Mouse (Mus musculus) limb, embryonic 14.5 days (tissue): Measurements from ENCODE around the gene Cers6. TPM values are rescaled to one million over a fixed set of nuclear protein-coding genes. Genes with fewer than 3 reads are reported as not detected.

Experiments
- ATAC-seq: fragments of 200-750 bp; cut with Nextera tagmentation; 2 replicates; pipeline ENCODE4 v1.8.0; 2017; ENCODE audit warnings: low read depth, moderate number of reproducible peaks, moderate TSS enrichment; ENCODE audit not compliant: low FRiP score
- DNase-seq: peaks from one replicate; pipeline ENCODE4 v3.0.0-alpha.2; 2015; ENCODE audit warnings: low spot score
- H3K27ac ChIP-seq: fragments of 300-500 bp; sonication (generic); replicated peaks from 2 replicates; pipeline ENCODE4 v1.5.1; 2014; ENCODE audit warnings: low read depth, mild to moderate bottlenecking, low read length, moderate library complexity, mixed read lengths
- H3K27me3 ChIP-seq: fragments of 300-500 bp; sonication (generic); 2 replicates; pipeline ENCODE4 v1.6.1; 2014; ENCODE audit warnings: low read length, mixed read lengths; ENCODE audit not compliant: control insufficient read depth, insufficient read depth
- H3K36me3 ChIP-seq: fragments of 300-500 bp; sonication (generic); 2 replicates; pipeline ENCODE4 v1.6.1; 2014; ENCODE audit warnings: mild to moderate bottlenecking, low read length, moderate library complexity, mixed read lengths; ENCODE audit not compliant: control insufficient read depth, insufficient read depth
- H3K4me1 ChIP-seq: fragments of 300-500 bp; sonication (generic); 2 replicates; pipeline ENCODE4 v1.6.1; 2014; ENCODE audit warnings: antibody characterized with exemption, low read length, mixed read lengths; ENCODE audit not compliant: control insufficient read depth, insufficient read depth
- H3K4me2 ChIP-seq: fragments of 300-500 bp; sonication (generic); replicated peaks from 2 replicates; pipeline ENCODE4 v1.6.1; 2014; ENCODE audit warnings: low read depth, mild to moderate bottlenecking, low read length, moderate library complexity; ENCODE audit not compliant: severe bottlenecking
- H3K4me3 ChIP-seq: fragments of 300-500 bp; sonication (generic); replicated peaks from 2 replicates; pipeline ENCODE4 v1.5.1; 2014; ENCODE audit warnings: low read length
- H3K9ac ChIP-seq: fragments of 300-500 bp; sonication (generic); 2 replicates; pipeline ENCODE4 v1.6.1; 2014; ENCODE audit warnings: mild to moderate bottlenecking, low read depth, low read length, moderate library complexity; ENCODE audit not compliant: severe bottlenecking
- H3K9me3 ChIP-seq: fragments of 300-500 bp; sonication (generic); 2 replicates; pipeline ENCODE4 v1.6.1; 2016; ENCODE audit warnings: low read length; ENCODE audit not compliant: control insufficient read depth
- POLR2A ChIP-seq: fragments of 200-500 bp; IDR thresholded peaks from 2 replicates; pipeline ENCODE4 v1.8.0; 2012; ENCODE audit warnings: inconsistent platforms, mild to moderate bottlenecking, moderate library complexity, borderline replicate concordance; ENCODE audit not compliant: insufficient read depth, insufficient read length; ENCODE audit errors: extremely low read depth
- WGBS: fragments of 180-500 bp; shearing (Covaris S2); extraction: QIAGEN DNeasy Blood & Tissue Kit; methylation state at CpG from one replicate; pipeline ENCODE4 v1.1.7; 2014; 5-methylcytosine and 5-hydroxymethylcytosine counted together
- polyA plus RNA-seq, 2 experiments: library from polyadenylated mRNA; depleted of rRNA in 1 of 2; stranded (reverse) in 1 of 2; unstranded in 1 of 2; fragments of >200 nt; fragmentation: Nextera tagmentation in 1 of 2; extraction: Ambion mirVana in 1 of 2; gene quantifications; 2 replicates each; pipeline versions ENCODE4 v1.2.1 to v1.2.3; 2012 to 2014

The Cers6 gene
- polyA plus RNA-seq, 2 experiments, result 10.7 to 30.9 TPM

DNA sequence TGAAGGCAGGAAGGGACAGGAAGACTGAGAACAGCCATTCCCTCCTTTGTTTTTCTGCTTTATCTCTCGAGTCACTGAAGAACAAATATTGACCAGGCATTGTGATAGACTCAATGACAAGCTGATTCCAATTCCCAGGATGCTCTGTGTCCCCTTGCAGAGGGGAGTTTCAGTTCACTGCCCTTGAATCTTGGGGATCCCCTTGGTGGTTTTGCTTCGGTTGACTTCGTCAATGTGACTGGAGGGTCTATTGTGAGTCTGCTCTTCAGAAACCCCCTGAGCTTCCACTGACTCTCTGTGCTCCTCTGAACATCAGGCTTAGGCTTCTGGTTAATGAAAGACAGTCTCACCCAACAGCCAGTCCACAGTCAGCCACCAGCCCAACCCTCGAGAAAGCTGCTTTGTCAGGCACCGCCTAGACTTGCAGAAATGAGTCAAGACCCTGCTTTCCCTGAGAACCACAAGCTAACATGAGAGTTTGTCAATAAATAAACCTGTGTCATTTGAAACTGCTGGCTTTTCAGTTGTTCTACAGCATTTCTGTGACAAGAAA lies 271.3 kb downstream of the Cers6 start:
- Histone ChIP-seq H3K9me3 (no peaks in the 10 kb centered on the region), H3K27ac (no peak overlapping the region), H3K4me3 (no peak overlapping the region), H3K4me1 (0 out of 2 replicates have a peak, but pooled peaks cover 5% of the 10 kb centered on the region), H3K4me2 (no peak overlapping the region), H3K36me3 (no peaks in the 10 kb centered on the region), H3K9ac (no peak overlapping the region), H3K27me3 (no peaks in the 10 kb centered on the region)
- ATAC-seq, result no peak
- DNase-seq, result no peak
- WGBS, result 77% methylated on average over 5 of the region's 5 CpGs
- no peak for TF ChIP-seq POLR2A

DNA sequence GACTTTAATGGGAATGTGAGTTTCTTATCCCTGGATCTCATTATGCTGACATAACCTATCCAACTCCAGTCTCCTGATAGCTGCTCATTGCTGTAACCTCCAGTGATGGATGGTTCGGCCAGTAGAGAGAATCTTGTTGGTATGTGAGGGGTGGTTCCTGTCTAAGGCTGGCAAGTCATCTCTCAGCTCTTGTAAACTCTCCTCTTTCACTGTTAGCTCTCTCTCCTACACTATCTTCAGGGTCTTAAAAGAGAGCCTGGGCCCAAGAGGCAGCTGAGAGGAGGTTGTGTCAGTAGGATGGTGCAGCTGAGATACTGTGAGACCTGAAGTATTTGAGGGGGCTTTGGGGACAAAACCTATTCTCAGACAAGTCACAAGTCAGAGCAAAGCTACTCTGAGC lies 272.9 kb downstream of the Cers6 start:
- H3K27me3 ChIP-seq, result no peaks in the 10 kb centered on the region
- H3K36me3 ChIP-seq, result no peaks in the 10 kb centered on the region
- no peak overlapping the region for H3K4me2 ChIP-seq
- H3K4me3 ChIP-seq, result no peak overlapping the region
- ATAC-seq, result no peak
- no peak for TF ChIP-seq POLR2A
- DNase-seq, result no peak
- H3K4me1 ChIP-seq, result 0 out of 2 replicates have a peak, but pooled peaks cover 5% of the 10 kb centered on the region
- no peaks in the 10 kb centered on the region for H3K9me3 ChIP-seq
- 71% methylated on average over 1 of the region's 1 CpGs for WGBS
- no peak overlapping the region for H3K27ac ChIP-seq
- no peak overlapping the region for H3K9ac ChIP-seq

DNA sequence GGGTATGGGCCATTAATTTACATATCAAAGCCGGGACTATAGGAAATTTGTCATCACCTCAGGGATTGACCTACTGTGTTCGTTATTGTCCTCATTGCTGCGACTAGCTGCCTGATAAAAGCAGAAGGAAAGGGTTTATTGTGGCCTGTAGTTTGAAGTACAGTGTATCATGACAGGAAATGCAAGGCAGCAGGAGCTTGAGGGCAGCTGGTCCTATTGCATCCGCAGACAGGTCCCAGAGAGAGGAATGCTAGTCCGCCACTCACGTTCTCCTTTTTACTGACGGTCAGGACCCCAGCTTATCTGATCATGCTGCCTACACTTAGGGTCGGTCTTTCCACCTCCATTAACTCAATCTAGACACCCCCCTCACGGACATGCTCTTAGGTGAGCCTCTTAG lies 273.7 kb downstream of the Cers6 start:
- H3K27ac ChIP-seq, result no peak overlapping the region
- no peak for TF ChIP-seq POLR2A
- H3K36me3 ChIP-seq, result no peaks in the 10 kb centered on the region
- no peak for ATAC-seq
- no peaks in the 10 kb centered on the region for H3K9me3 ChIP-seq
- WGBS, result 52% methylated on average over 9 of the region's 9 CpGs
- no peak for DNase-seq
- H3K4me1 ChIP-seq, result no peaks in the 10 kb centered on the region
- no peaks in the 10 kb centered on the region for H3K27me3 ChIP-seq
- H3K9ac ChIP-seq, result no peak overlapping the region
- no peak overlapping the region for H3K4me2 ChIP-seq
- no peak overlapping the region for H3K4me3 ChIP-seq

DNA sequence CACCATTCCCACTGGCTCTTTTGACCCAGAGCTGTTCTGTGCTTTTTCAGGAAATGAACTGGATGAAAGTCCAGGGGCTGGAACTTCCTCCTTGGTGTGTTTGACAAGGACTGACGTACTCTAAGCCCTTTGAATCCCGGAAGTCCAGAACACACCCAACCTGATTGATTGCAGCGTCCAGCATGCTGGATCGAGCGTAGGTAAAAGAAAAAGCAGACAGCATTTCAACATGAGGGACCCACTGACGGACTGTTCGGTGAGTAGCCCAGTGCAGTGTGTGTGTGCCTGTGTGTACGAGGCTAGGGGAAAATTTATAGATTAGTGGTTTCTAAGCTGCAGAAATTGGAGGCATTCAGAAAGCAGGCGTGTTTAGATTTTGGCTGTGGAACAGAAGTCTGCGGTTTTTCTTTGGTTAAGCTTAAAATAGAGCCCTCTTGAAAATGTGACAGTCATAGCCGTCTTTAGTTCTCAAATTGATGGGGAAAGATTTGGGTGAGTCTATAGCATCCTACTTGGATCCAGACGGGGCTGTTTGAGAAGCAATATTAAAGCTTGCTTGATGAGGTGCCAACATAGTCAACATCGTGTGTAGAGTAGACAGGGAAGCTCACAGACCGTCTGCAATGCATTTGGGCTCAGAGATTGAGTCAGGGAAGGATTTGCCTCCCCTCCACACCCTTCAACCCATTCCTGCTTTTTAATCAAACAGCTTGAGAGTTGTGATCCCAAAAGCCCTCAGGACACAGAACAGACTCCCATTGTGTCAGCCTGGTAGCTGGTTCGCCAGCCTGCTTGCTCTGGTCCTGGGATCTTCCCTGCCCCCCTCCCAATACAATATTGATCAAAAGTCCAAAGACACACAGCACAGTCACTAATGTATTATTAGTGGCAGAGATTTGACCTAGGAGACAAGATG lies 274.7 kb downstream of the Cers6 start, which contains the start of gene Nostrin:
TSS of gene Nostrin (plus strand) at position 140 of the 916 bp plus-strand sequence.
- DNase-seq (no peak), ATAC-seq (no peak)
- Histone ChIP-seq H3K9ac (no peak within 1 kb of the TSS), H3K27ac (no peak within 1 kb of the TSS), H3K27me3 (no peaks in the 10 kb centered on the region), H3K4me2 (peak within 1 kb of the TSS; percentile 7; the same call in 1 of the 2 replicates), H3K36me3 (no peaks in the 10 kb centered on the region), H3K4me1 (no peaks in the 10 kb centered on the region), H3K9me3 (no peaks in the 10 kb centered on the region), H3K4me3 (0 out of 2 replicates have a peak within 1 kb of the TSS, but pooled peaks have one; percentile 5)
- WGBS, result 49% methylated on average over 15 of the region's 15 CpGs
- TF ChIP-seq POLR2A, result no peak

DNA sequence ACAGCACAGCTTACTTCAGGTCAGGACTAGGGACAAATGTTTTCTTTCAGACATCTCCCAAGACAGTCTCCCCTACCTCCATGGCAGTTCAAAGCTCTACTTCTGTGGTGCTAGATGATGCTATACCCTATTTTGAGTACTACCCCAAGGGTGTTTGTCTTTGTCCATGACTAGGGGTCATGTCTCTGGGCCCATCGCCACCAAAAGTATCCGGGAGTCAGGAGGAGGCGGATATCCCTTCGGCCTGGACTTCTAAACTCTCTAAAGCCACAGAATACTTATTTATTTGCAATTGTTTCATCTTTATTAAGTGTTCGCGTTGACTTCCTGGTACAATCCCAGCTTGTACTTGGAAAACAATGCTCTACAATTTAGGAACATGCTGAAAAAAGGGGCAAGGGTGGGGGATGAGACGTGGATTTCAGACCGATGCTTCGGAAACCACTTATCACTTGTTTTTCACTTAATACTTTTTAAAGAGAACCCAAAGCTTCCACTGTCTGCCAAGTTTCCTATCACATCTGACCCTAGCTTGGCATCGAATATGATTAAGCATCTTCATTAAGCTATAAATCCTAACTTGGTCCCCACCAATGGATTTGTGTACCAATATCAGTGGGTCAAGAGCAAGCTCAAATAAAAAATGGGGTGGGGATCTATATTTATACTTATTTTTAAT lies 276.3 kb downstream of the Cers6 start:
- no peak overlapping the region for H3K9ac ChIP-seq
- WGBS, result 90% methylated on average over 10 of the region's 10 CpGs
- H3K9me3 ChIP-seq, result no peaks in the 10 kb centered on the region
- no peak for TF ChIP-seq POLR2A
- ATAC-seq, result no peak
- no peak for DNase-seq
- H3K4me3 ChIP-seq, result no peak overlapping the region
- H3K27ac ChIP-seq, result no peak overlapping the region
- H3K4me1 ChIP-seq, result no peaks in the 10 kb centered on the region
- H3K36me3 ChIP-seq, result no peaks in the 10 kb centered on the region
- no peaks in the 10 kb centered on the region for H3K27me3 ChIP-seq
- H3K4me2 ChIP-seq, result no peak overlapping the region
